Mouse (Mus musculus): ENCODE data around the gene Apoc1. TPM values are rescaled to one million over a fixed set of nuclear protein-coding genes. Genes with fewer than 3 reads are reported as not detected.
"Not testable (repeated sequence)": the region's sequence is repeated elsewhere in the genome, so short reads cannot be mapped to it uniquely, and the experiment has no call there.

Gene Apoc1
- total RNA-seq, 2 experiments from 2014 or later = 3.1 to 3.3 TPM

GRCm38 (mm10) chr7:19690845-19691244 lies 1.6 kb downstream of the Apoc1 start:
- no peak for DNase-seq (ENCODE audit: extremely low spot score in 1 of 2, low spot score in 2 of 2)
- intact Hi-C loops (cut with DNase I) = no loop called here

- no peak for DNase-seq (ENCODE audit: extremely low spot score in 1 of 2, low spot score in 2 of 2)
- intact Hi-C loops (cut with DNase I) = no loop called here
These were observed 3.8 kb downstream of the Apoc1 start for GRCm38 (mm10) chr7:19688611-19689010.

GRCm38 (mm10) chr7:19688101-19688500 lies 4.4 kb downstream of the Apoc1 start:
- intact Hi-C loops (cut with DNase I) = no loop called here

GRCm38 (mm10) chr7:19686927-19687583 lies 5.4 kb downstream of the Apoc1 start:
- DNase-seq (ENCODE audit: extremely low spot score in 1 of 2, low spot score in 2 of 2); intact Hi-C loops (cut with DNase I): not testable (repeated sequence)

More at GRCm38 (mm10) chr7:19688101-19688500, 4.4 kb downstream of the Apoc1 start:
- no peak for DNase-seq (ENCODE audit: extremely low spot score in 1 of 2, low spot score in 2 of 2)

- intact Hi-C loops (cut with DNase I) = no loop called here
- DNase-seq (ENCODE audit: extremely low spot score in 1 of 2, low spot score in 2 of 2) = no peak
These were observed 5.9 kb downstream of the Apoc1 start for GRCm38 (mm10) chr7:19686521-19686920.

GRCm38 (mm10) chr7:19685374-19685773 lies 7.1 kb downstream of the Apoc1 start:
- DNase-seq (ENCODE audit: extremely low spot score in 1 of 2, low spot score in 2 of 2) = no peak
- intact Hi-C loops (cut with DNase I) = no loop called here

GRCm38 (mm10) chr7:19683771-19684201 lies 8.7 kb downstream of the Apoc1 start:
- no peak for DNase-seq (ENCODE audit: extremely low spot score in 1 of 2, low spot score in 2 of 2)
- intact Hi-C loops (cut with DNase I) = no loop called here

GRCm38 (mm10) chr7:19682979-19683378 lies 9.5 kb downstream of the Apoc1 start:
- intact Hi-C loops (cut with DNase I) = no loop called here
- DNase-seq (ENCODE audit: extremely low spot score in 1 of 2, low spot score in 2 of 2) = no peak

- intact Hi-C loops (cut with DNase I) = no loop called here
- DNase-seq (ENCODE audit: extremely low spot score in 1 of 2, low spot score in 2 of 2) = no peak
These were observed 11.2 kb downstream of the Apoc1 start, which contains the start of the genes Gm44805 and Apoc4 for GRCm38 (mm10) chr7:19681202-19681694. TSS of gene Gm44805 (minus strand) at chr7:19681423. TSS of gene Apoc4 (minus strand) at chr7:19681479.

- no peak for DNase-seq (ENCODE audit: extremely low spot score in 1 of 2, low spot score in 2 of 2)
- intact Hi-C loops (cut with DNase I) = no loop called here
These were observed 11.8 kb downstream of the Apoc1 start for GRCm38 (mm10) chr7:19680702-19681101.

- no peak for DNase-seq (ENCODE audit: extremely low spot score in 1 of 2, low spot score in 2 of 2)
- intact Hi-C loops (cut with DNase I) = no loop called here
These were observed 13.6 kb downstream of the Apoc1 start for GRCm38 (mm10) chr7:19678901-19679300.

GRCm38 (mm10) chr7:19677872-19678271 lies 14.6 kb downstream of the Apoc1 start, which contains the start of gene Apoc2:
TSS of gene Apoc2 (minus strand) at chr7:19677941.
- DNase-seq (ENCODE audit: extremely low spot score in 1 of 2, low spot score in 2 of 2) = no peak
- intact Hi-C loops (cut with DNase I) = no loop called here

GRCm38 (mm10) chr7:19676662-19677061 lies 15.8 kb downstream of the Apoc1 start:
- intact Hi-C loops (cut with DNase I) = no loop called here
- no peak for DNase-seq (ENCODE audit: extremely low spot score in 1 of 2, low spot score in 2 of 2)

GRCm38 (mm10) chr7:19675824-19676223 lies 16.6 kb downstream of the Apoc1 start:
- DNase-seq (ENCODE audit: extremely low spot score in 1 of 2, low spot score in 2 of 2) = no peak
- intact Hi-C loops (cut with DNase I) = no loop called here

- DNase-seq (ENCODE audit: extremely low spot score in 1 of 2, low spot score in 2 of 2) = no peak
- intact Hi-C loops (cut with DNase I) = no loop called here
These were observed 19.3 kb downstream of the Apoc1 start for GRCm38 (mm10) chr7:19673083-19673699.

- intact Hi-C loops (cut with DNase I) = no loop called here
- DNase-seq (ENCODE audit: extremely low spot score in 1 of 2, low spot score in 2 of 2) = no peak
These were observed 20.9 kb downstream of the Apoc1 start for GRCm38 (mm10) chr7:19671511-19671910.

GRCm38 (mm10) chr7:19668947-19669721 lies 23.3 kb downstream of the Apoc1 start:
- peak; percentile 94 for DNase-seq (ENCODE audit: extremely low spot score in 1 of 2, low spot score in 2 of 2)
- intact Hi-C loops (cut with DNase I) = loop anchor here (2.0 kb wide), 1 partner anchor 32 kb away; no protein-coding TSS in a partner anchor

- no peak for DNase-seq (ENCODE audit: extremely low spot score in 1 of 2, low spot score in 2 of 2)
- intact Hi-C loops (cut with DNase I) = no loop called here
These were observed 25.0 kb downstream of the Apoc1 start for GRCm38 (mm10) chr7:19667434-19667833.

GRCm38 (mm10) chr7:19666750-19667149 lies 25.7 kb downstream of the Apoc1 start:
- intact Hi-C loops (cut with DNase I) = no loop called here

More at GRCm38 (mm10) chr7:19666750-19667149, 25.7 kb downstream of the Apoc1 start:
- no peak for DNase-seq (ENCODE audit: extremely low spot score in 1 of 2, low spot score in 2 of 2)

All from left cerebral cortex, postnatal 10 days (tissue).